Mouse (Mus musculus): Measurements from ENCODE around the gene Cpeb1. TPM values are rescaled to one million over a fixed set of nuclear protein-coding genes. Genes with fewer than 3 reads are reported as not detected.

The Cpeb1 gene
- polyA plus RNA-seq, 1 experiment = not detected

- Histone ChIP-seq H3K9me3 (ENCODE audit: control insufficient read depth, low read length) (no peaks in the 10 kb centered on the region), H3K36me3 (ENCODE audit: control insufficient read depth) (no peaks in the 10 kb centered on the region), H3K4me1 (ENCODE audit: control insufficient read depth) (no peaks in the 10 kb centered on the region), H3K4me3 (replicated peaks) (no peak overlapping the region), H3K27me3 (ENCODE audit: control insufficient read depth) (no peaks in the 10 kb centered on the region)
- TF ChIP-seq GATA1 (IDR thresholded peaks at IDR 0.05; ENCODE audit: low read length) (no peak), TAL1 (IDR thresholded peaks at IDR 0.05; ENCODE audit: low read length) (no peak)
These were observed 157.1 kb downstream of the Cpeb1 start for GRCm38 (mm10) chr7:81298206-81298605.

Other genes starting within 250 kb of the Cpeb1 start
- not detected in 2 replicates for gene Pde8a, start 241.9 kb downstream of the Cpeb1 start, polyA plus RNA-seq (2012)
- 31.7 and 36.7 TPM in 2 replicates for gene Rps17, start 110.2 kb downstream of the Cpeb1 start, polyA plus RNA-seq (2012)
- not detected in 2 replicates for gene Ap3b2, start 38.5 kb upstream of the Cpeb1 start, polyA plus RNA-seq (2012)
- not detected in 2 replicates for gene BC048679, start 42.8 kb upstream of the Cpeb1 start, polyA plus RNA-seq (2012)
- gene Fsd2, start 111.5 kb upstream of the Cpeb1 start, polyA plus RNA-seq (2012) = not detected in 2 replicates
- 3.9 and 4.5 TPM in 2 replicates for gene Whamm, start 115.8 kb upstream of the Cpeb1 start, polyA plus RNA-seq (2012)